Mouse (Mus musculus): ENCODE measurements around the gene Olfr522. TPM values are rescaled to one million over a fixed set of nuclear protein-coding genes. Genes with fewer than 3 reads are reported as not detected.
A peak's percentile ranks its signal among the peaks of the same experiment; 100 is the strongest.

Gene Olfr522
- total RNA-seq (2015; ENCODE audit: low replicate concordance) (not detected in 2 replicates), total RNA-seq (2017; ENCODE audit: low replicate concordance) (not detected in 2 replicates)

DNA sequence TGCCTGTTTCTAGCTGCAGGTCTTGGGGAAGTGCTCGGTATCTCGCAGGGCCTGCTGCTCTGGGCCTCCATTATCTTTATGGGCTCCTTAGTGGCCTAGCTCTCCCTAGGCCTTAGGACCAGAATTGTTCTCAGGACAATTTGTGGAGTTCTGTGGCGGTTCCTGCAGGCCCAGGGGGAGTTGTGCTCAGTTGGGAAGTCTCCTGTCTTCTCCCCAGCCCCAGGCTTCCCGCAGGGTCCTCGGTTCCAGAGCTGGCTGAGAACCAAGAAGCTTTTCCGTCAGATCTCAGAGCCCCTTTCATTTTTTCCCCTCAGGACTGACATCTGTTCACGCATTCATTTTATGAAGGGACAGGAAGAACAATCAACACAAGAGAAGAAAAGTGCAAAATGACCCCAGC is at the start of gene Olfr522:
Olfr522 (minus strand) TSS at position 101 of the 400 bp plus-strand sequence.
- ATAC-seq (replicated peaks; ENCODE audit: low FRiP score, poor library complexity, severe bottlenecking): no peak

DNA sequence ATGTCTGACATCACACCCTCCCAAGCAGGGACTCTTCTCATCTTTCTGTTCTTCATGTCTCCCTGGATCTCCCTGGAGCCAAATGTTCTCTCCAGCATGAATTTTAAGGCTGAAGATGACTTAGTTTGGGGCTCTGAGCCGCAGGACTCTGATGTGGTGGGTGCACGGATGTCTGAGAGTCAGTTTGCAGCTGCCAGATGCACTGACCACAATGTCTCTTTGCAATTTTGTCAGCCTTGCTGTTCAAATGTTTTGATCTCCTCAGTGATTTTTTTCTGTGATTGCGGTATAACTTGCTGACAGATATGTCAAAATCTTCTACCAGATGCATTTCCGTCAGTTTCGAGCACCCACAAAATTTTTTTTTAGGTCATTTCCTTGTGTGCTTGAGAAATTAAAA is 49.3 kb upstream of the Olfr522 start:
- no peak for ATAC-seq (replicated peaks; ENCODE audit: low FRiP score, poor library complexity, severe bottlenecking)

DNA sequence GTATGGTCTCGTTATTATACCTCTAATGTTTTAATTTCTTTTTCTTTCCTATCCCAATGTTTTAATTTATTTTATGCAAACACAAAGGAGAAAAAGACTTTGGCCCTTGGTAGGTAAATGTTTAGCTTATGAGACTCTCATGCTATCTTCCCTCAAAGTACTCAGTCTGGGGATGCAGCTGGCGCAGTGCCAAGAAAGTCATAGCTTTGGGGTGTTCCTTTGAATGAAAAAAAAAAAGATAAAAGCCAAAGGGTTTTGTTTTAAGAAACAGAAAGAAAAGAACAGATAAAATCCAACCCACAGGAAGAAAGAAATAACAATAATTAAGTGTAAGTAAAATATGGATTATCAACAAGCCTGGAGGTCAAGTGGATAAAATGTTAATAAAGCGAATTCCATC is 44.1 kb upstream of the Olfr522 start:
- ATAC-seq (replicated peaks; ENCODE audit: low FRiP score, poor library complexity, severe bottlenecking): no peak

DNA sequence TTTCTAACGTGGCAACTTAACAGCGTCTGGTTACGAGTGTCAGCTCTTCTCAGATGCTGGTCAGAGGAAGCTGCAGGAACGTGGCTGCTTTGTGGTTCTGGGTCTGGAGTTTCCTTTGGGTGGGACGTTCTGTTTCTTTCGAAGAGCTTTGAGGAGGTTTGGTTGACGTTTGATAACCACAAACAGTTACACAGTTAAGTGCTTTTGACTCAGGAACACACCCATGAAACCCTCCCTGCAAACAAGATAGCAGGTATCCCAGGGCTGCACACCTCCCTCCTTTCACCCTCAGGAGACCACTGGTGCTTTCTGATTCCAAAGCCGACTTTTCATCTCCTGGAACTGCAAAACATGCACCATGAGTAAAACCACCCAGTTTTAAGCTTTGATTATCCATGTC is 43.6 kb upstream of the Olfr522 start:
- no peak for ATAC-seq (replicated peaks; ENCODE audit: low FRiP score, poor library complexity, severe bottlenecking)

DNA sequence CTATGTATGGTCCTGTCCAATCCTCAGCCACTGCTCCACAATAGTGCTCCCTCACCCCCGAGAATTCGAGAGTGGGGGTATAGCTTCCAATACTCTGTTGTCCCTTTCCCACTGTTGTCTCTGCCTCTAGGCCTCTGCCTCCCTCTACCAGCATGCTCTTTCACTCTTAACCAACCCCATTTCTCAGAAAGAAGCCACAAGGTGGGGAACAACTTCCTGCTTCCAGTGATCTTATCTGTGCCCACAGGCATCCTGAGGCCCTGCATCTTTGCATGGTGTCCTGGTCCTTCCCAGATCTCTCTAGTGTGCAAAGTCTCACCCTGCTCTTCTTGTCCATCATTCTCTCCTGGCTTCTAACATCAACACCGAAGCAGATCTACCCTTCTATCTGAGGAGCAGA is 42.3 kb upstream of the Olfr522 start:
- no peak for ATAC-seq (replicated peaks; ENCODE audit: low FRiP score, poor library complexity, severe bottlenecking)

DNA sequence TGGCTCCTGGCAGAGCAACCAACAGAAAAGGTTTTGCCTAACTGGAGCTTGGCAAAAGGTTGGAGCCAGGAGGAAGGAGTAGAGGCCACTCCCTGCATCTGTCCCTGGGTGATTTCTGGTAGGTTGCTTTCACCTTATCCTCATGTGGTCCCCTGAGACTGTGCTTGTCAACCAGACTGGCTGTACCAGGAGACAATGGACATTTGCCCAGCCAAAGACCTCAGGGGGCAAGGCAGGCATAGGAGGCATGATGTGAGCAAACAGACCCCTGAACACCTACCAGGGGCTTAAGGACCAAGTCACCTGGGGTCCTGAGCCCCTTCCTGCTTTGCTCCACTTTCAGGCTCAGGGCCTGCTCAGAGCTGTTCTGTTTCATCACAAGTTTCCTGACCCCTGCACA is 41.3 kb upstream of the Olfr522 start, which contains the start of gene Olfr524:
Olfr524 (minus strand) TSS at position 101 of the 400 bp plus-strand sequence.
- ATAC-seq (replicated peaks; ENCODE audit: low FRiP score, poor library complexity, severe bottlenecking): no peak

DNA sequence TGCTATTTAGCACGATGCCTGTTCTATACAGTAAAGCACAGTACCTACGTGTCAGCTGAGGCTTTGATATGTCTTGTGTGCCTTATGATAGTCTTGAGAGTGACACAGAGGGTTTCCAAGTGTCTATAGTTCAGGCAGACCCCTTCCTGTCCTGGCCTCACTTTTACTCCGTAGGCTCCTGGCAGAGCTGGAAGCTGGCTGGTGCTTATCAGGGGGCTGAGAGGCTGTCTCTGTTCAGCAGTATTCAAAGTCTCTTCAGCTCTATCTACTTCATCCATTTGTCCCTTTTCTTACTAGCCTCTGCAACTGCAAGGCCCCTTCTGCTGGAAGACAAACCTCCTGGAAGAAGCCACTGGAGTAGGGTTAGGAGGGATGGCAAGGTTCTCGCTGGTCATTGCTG is 36.5 kb upstream of the Olfr522 start:
- no peak for ATAC-seq (replicated peaks; ENCODE audit: low FRiP score, poor library complexity, severe bottlenecking)

DNA sequence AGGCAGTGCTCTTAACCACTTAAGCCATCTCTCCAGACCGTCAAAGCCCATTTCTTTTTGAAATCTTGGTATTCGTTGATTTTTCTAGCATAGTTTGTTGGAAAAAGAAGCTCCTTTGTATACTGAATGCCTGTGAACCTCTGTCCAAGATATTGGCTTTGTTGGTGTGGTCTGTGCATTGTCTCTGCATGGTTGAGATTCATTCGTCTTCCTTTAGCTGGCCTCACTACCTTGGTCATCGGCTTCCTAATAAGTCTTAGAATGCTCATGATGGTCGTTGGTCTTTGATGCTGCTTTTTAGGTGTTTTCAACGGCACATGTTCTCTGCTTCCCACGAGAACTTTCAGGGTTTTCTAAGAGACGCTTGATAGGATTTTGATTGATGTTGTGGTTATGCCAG is 31.4 kb upstream of the Olfr522 start:
- ATAC-seq (replicated peaks; ENCODE audit: low FRiP score, poor library complexity, severe bottlenecking): no peak

DNA sequence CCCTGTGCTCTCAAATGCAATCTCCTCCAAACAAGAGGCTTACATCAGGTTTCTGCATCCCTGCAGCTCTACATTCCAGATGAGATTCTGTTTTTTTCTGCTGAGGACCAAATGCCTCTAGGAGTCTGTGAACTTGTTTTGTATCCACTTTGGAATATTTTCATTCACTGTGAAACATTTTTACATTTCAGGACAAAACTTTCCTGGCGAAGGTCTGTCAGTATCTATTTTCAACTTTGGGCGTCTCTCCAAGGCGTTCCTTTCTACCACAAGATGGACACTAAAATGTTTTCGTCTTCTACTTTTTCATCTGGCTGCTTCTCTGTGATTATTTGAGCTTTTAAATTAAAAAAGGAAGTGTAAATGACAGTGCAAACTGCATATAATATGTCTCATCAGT is 29.5 kb upstream of the Olfr522 start:
- ATAC-seq (replicated peaks; ENCODE audit: low FRiP score, poor library complexity, severe bottlenecking): no peak

DNA sequence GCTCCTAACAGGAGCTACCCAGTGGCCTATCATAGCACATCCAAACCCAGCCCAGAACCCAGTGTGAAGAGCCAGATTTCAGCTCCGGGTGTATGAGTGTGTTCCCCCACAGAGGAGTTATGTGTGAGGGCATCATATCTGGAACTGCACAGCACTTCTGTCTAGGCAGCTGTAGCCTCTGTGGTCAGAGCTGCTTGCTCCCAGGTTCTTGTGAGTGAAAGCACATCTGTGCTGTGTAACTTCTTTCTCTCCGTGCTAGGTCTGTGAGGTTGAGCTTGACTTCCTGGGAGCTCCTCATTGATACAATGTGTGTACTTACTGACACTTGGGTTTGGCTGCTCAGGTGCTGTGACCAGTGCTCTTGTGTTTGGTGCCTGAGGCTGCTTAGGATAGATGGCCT is 28.3 kb upstream of the Olfr522 start:
- ATAC-seq (replicated peaks; ENCODE audit: low FRiP score, poor library complexity, severe bottlenecking): no peak

DNA sequence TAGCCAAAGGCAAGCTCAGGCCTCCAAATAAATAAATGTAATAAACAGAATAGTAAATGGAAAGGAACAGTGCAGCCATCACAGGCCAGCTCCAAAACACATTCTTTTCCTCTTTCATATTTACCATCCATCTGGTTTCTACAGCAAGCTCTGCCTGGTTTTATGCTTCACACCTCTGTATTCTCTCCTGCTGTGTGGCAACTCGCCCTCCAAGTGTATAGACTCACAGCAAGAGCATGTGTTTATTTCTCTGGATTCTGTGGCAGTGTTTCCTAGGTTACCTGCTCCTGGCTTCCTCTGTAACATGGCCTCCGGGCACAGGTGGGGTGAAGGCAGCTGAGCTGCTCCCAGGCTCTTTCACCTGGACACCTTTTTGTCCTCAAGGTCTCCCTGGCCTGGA is 27.9 kb upstream of the Olfr522 start:
- ATAC-seq (replicated peaks; ENCODE audit: low FRiP score, poor library complexity, severe bottlenecking): no peak

DNA sequence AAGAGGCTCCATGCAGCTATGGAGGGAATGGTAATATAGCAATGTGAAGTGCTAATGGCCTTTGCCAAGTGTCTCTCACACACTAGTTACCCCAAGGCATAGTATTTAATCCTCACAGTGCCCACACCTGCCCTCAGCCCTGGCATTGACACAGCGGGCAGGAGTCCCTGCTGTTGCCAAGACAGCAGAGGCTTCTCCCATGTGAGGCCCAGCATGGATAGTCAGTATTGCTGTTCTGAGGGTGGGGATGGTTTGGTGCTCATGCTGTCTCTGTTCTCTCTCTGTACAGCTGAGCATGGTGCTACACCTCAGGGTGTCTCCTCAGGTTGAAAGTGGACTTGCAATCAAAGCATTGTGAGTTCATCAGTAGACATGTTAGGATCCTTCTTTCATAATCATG is 25.9 kb upstream of the Olfr522 start:
- no peak for ATAC-seq (replicated peaks; ENCODE audit: low FRiP score, poor library complexity, severe bottlenecking)

DNA sequence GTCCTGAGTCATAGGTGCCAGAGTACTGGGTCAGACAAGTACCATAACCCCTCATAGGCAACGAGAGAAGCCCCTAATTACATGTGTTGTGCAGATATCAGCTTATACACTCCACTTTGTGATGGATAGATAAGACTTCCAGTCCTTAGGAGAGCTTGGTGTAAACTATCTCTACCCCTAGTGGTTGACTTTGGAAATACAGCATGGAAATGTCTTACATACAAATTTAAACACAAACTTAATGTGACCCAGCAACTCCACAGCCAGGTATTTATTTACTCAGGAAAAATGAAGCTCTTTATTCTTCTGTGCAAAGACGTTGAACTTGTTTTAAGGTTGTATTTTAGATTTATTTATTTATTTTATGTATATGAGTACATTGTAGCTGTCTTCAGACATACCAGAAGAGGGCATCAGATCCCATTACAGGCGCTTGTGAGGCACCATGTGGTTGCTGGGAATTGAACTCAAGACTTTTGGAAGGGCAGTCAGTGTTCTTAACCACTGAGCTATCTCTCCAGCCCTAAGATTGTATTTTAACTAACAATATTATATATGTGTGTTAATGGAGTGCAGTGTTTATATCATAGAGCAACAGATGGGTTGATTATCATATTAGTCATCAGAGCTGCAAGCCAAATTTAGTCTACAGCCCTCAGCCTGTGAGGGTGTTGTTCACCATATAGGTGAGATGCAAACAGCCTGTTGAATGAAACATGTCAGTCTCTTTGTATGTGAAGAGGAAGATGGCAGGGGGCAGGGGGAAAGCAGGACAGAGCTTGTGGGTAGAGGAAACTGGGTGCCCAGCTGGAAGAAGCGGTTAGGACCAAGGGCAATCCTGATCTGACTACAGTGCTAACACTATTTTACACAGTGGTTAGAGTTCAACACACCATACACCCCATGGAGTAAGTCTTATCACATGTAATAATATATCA is 24.1 kb upstream of the Olfr522 start:
- ATAC-seq (replicated peaks; ENCODE audit: low FRiP score, poor library complexity, severe bottlenecking): 0 out of 2 replicates have a peak, but pooled peaks have one; percentile 49

DNA sequence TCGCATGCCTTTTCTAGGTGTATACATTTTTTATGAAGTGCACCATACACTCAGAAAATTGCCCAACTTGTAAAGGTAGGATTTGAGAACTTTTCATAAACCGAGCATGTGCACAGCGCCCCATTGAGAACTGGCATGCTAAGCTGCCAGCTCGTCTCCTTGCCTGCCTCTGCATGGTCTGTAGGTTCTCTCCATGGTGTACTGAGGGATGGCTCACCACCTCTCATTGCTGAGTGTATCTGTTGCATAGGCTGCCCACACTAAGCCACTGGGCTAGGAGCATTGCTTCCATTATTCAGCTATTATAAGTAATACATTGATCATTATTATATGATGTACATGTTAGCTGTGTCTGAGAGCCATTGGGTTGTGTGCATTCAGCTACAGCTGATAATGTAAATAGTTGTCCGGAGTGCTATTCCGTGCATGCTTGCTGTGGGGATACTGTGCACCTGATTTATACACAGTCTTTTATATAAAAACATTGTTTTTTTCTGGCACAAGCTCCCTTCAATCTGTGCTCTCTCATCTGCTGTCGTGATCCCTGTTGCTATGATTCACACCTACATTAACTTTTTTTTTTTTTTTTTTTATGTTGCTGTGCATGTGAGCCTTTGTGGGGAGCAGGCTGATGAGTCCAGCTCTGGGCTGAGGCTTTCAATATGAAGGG is 23.3 kb upstream of the Olfr522 start:
- ATAC-seq (replicated peaks; ENCODE audit: low FRiP score, poor library complexity, severe bottlenecking): no peak

DNA sequence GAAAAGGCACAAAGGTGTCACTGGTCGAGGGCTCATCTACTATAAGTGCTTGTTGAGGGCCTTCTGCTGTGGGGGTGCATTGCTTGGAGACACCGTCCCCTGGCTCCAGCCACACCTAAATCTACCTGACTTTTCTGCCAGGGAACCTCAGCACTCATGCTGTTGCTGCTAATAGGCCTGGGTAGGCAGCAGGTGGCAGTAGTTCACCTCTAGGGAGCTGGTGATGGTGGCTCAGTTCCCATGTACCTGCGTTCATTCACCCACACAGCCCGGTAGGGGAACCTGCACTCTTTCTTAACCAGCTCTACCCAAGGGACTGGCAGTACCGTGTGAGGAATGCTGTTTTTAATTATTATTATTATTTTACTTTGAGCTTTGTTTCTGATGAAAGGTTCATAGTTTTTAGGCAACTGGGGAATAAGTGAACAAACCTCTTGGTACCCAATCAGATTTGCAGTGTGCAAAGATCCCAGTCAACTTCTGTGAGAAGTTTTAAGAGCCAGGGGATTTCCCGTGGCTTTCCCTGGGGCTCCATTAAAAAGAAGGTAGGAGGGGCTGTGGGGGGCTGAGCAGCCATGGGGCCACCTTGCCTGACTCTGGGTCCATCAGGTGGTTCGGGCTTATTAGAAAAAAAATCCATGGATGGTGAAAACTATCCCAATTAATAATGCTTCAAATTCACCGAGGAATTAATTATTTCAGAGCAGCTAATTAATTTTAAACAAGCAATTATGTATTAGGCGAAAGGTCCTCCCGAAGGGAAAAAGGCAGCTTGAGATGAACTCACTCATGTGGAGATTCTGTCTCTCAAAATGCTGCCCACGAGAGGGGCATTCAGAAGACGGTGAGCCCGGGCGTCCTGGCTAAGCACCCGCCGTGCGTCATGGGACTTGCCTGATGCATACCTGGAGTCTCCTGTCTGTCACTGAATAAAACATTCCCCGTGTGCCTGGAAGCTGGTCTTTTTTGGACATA is 22.4 kb upstream of the Olfr522 start:
- ATAC-seq (replicated peaks; ENCODE audit: low FRiP score, poor library complexity, severe bottlenecking): no peak

DNA sequence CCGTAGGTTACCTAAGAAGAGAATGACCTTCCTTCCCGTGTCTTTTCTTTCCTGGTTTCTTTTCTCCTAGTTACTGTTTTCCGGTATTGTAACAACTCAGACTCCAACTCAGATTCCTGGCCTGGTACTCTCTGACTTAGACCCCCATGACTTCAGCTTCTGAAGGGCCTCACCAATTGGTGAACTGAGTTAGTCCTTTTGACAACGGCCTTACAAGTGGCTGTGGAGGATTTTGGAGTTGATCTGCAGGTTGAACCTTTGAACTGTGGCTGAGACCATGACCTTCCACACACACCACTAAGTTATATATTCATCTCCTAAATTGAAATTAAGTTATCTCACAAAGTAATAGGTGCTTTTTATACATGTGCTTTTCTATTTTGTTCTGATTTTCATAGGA is 19.6 kb upstream of the Olfr522 start:
- no peak for ATAC-seq (replicated peaks; ENCODE audit: low FRiP score, poor library complexity, severe bottlenecking)

DNA sequence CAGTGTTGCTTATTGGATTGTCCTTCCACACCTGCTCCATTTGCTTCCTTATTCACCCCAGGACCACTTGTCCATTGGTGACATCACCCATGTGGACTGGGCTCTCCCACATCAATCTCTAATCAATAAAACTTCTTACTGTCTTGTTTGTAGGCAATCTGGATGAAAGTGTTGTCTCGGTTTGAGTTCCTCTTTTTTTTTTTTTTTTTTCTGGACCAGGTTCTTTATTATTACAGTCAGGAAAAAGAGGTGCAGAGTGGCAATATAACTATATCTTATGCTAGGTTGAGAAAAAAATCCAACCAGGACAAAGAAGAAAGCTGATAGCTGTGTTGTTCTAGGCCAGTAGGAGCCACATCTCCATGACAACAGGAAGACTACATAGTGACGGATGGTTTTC is 16.1 kb upstream of the Olfr522 start:
- no peak for ATAC-seq (replicated peaks; ENCODE audit: low FRiP score, poor library complexity, severe bottlenecking)

DNA sequence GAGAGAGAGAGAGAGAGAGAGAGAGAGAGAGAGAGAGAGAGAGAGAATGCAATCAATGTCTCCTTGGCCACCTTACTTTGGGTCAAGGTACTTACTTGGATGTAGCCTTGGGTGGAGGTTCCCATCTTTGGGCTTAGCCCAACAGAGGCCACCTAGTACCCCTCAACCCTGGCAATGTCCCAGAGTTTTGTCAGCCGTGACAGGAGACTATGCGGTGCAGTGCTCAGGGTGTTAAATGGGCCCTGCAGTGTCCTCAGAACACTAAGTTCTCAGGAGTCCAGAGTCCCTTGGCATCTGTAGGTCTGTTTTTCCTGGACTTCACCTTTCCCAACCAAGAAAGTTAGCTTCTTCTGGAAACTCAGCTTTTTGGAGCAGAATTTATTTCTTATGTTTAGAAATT is 14.6 kb upstream of the Olfr522 start:
- no peak for ATAC-seq (replicated peaks; ENCODE audit: low FRiP score, poor library complexity, severe bottlenecking)

DNA sequence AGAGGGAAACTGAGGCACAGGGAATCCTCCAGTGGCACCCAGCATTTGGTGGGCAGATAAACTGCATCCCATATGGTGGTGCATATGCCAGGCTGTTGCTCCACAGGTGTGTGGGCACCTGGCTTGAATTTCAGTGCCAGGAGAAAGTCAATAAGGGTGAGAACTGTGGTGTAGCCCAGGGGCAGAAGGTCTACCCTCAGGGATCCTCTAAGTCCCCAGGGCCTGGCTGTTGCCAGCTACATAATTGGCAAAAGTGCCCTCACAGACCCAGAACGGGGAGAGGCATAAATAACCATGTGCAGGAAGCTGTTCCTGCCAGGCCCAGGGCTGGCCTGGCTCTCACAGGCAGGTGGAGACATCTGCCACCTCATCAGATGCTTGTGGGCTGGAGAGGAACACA is 8.4 kb upstream of the Olfr522 start, which contains the start of gene Olfr523:
Olfr523 (plus strand) TSS at position 282 of the 400 bp plus-strand sequence.
- ATAC-seq (replicated peaks; ENCODE audit: low FRiP score, poor library complexity, severe bottlenecking): no peak

DNA sequence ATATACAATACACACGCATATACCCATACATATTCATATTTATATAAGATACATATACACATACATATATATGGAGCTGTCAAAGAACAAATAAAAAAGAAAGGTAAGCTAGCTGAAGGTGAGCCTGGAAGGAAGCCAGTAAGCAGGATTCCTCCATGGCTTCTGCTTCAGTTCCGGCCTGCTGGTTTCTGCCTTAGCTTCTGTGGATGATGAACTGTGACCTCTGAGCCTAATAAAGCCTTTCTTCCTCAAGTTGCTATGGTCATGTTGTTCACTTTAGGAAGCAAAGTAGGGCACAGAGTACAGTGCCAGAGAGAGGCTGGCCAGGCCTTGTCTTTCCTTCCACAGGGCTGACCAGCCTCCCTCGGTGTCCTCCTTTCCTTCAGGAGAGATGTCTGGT is 6.3 kb upstream of the Olfr522 start:
- ATAC-seq (replicated peaks; ENCODE audit: low FRiP score, poor library complexity, severe bottlenecking): no peak
